Mouse (Mus musculus): Measurements from ENCODE around the gene Rsbn1l. TPM values are rescaled to one million over a fixed set of nuclear protein-coding genes. Genes with fewer than 3 reads are reported as not detected.
A peak's percentile ranks its signal among the peaks of the same experiment; 100 is the strongest.

Rsbn1l gene
- polyA plus RNA-seq, 1 experiment from 2014 or later: 5.5 TPM

GRCm38 (mm10) chr5:20906191-20906590 lies 50.0 kb downstream of the Rsbn1l start:
- Histone ChIP-seq H3K36me3 (ENCODE audit: control insufficient read depth, insufficient read depth, low read length) (peaks cover 24% of the 10 kb centered on the region), H3K4me1 (ENCODE audit: control insufficient read depth, insufficient read depth, low read length) (no peaks in the 10 kb centered on the region), H3K27ac (replicated peaks; ENCODE audit: low read depth, low read length) (no peak overlapping the region), H3K27me3 (replicated peaks; ENCODE audit: control insufficient read depth, insufficient read depth, low read length) (no peaks in the 10 kb centered on the region), H3K4me2 (ENCODE audit: low read depth, low read length) (no peak overlapping the region), H3K4me3 (ENCODE audit: low read depth, low read length) (no peak overlapping the region), H3K9me3 (ENCODE audit: control insufficient read depth, low read length) (no peaks in the 10 kb centered on the region), H3K9ac (ENCODE audit: low read depth, low read length) (no peak overlapping the region)
- 92% methylated on average over 7 of the region's 7 CpGs for WGBS
- ATAC-seq (ENCODE audit: low read depth) (no peak), DNase-seq (ENCODE audit: low spot score) (no peak)

- no peak for DNase-seq (ENCODE audit: low spot score)
- H3K9me3 ChIP-seq (ENCODE audit: control insufficient read depth, low read length): no peaks in the 10 kb centered on the region
- no peak overlapping the region for H3K4me3 ChIP-seq (ENCODE audit: low read depth, low read length)
- H3K36me3 ChIP-seq (ENCODE audit: control insufficient read depth, insufficient read depth, low read length): peaks cover 32% of the 10 kb centered on the region
- no peak overlapping the region for H3K9ac ChIP-seq (ENCODE audit: low read depth, low read length)
- H3K4me1 ChIP-seq (ENCODE audit: control insufficient read depth, insufficient read depth, low read length): no peaks in the 10 kb centered on the region
- H3K27ac ChIP-seq (replicated peaks; ENCODE audit: low read depth, low read length): no peak overlapping the region
- no peak for ATAC-seq (ENCODE audit: low read depth)
- no peak overlapping the region for H3K4me2 ChIP-seq (ENCODE audit: low read depth, low read length)
- no peaks in the 10 kb centered on the region for H3K27me3 ChIP-seq (replicated peaks; ENCODE audit: control insufficient read depth, insufficient read depth, low read length)
- WGBS: 91% methylated on average over 2 of the region's 2 CpGs
These were observed 50.8 kb downstream of the Rsbn1l start for GRCm38 (mm10) chr5:20905437-20905836.

GRCm38 (mm10) chr5:20904647-20905046 lies 51.6 kb downstream of the Rsbn1l start:
- Histone ChIP-seq H3K4me1 (ENCODE audit: control insufficient read depth, insufficient read depth, low read length) (no peaks in the 10 kb centered on the region), H3K9ac (ENCODE audit: low read depth, low read length) (no peak overlapping the region), H3K4me2 (ENCODE audit: low read depth, low read length) (no peak overlapping the region), H3K27me3 (replicated peaks; ENCODE audit: control insufficient read depth, insufficient read depth, low read length) (no peaks in the 10 kb centered on the region), H3K27ac (replicated peaks; ENCODE audit: low read depth, low read length) (no peak overlapping the region), H3K4me3 (ENCODE audit: low read depth, low read length) (no peak overlapping the region), H3K9me3 (ENCODE audit: control insufficient read depth, low read length) (no peaks in the 10 kb centered on the region), H3K36me3 (ENCODE audit: control insufficient read depth, insufficient read depth, low read length) (peaks cover 36% of the 10 kb centered on the region)
- 88% methylated on average over 2 of the region's 2 CpGs for WGBS
- DNase-seq (ENCODE audit: low spot score): no peak
- no peak for ATAC-seq (ENCODE audit: low read depth)

DNA sequence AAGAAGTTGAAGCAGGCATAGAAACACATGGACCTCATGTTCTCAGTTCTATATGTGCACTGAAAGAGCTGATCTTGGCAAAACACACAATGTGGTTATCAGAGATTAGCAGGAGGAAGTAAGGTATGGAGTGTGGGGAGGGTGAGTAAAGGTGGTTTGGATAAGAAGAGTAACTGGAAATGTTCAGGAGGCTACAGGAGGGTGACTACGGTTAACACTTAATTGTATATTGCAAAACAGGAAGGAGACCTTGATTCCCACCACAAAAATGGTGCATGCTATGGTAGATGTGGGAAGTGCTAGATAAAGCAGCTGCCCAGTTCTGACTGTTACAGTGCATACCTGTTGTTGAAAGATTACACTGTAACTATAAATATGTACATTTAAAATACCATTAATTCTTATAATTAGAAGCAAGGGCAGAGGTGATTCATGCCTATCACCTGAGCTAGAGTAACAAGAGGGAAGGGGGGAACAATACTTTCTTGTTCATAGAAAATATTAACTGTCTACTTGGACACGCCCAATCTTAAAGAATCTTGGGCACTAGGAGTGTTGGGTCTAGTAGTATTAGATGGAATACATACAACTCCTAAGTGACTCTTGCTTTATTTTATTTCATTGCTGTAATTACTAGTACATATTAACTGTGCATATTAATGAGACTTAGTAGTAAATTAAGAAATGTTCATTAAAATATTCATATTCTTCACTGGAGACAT lies 58.6 kb downstream of the Rsbn1l start:
- Histone ChIP-seq H3K36me3 (ENCODE audit: control insufficient read depth, insufficient read depth, low read length) (peaks cover 47% of the 10 kb centered on the region), H3K9ac (ENCODE audit: low read depth, low read length) (no peak overlapping the region), H3K27me3 (replicated peaks; ENCODE audit: control insufficient read depth, insufficient read depth, low read length) (no peaks in the 10 kb centered on the region), H3K4me2 (ENCODE audit: low read depth, low read length) (no peak overlapping the region), H3K9me3 (ENCODE audit: control insufficient read depth, low read length) (no peaks in the 10 kb centered on the region), H3K4me1 (ENCODE audit: control insufficient read depth, insufficient read depth, low read length) (no peaks in the 10 kb centered on the region), H3K4me3 (ENCODE audit: low read depth, low read length) (no peak overlapping the region), H3K27ac (replicated peaks; ENCODE audit: low read depth, low read length) (no peak overlapping the region)
- 86% methylated on average over 2 of the region's 2 CpGs for WGBS
- DNase-seq (ENCODE audit: low spot score) (no peak), ATAC-seq (ENCODE audit: low read depth) (no peak)

GRCm38 (mm10) chr5:20884036-20884620 lies 72.1 kb downstream of the Rsbn1l start:
- DNase-seq (ENCODE audit: low spot score) (no peak), ATAC-seq (ENCODE audit: low read depth) (no peak)
- H3K9me3 ChIP-seq (ENCODE audit: control insufficient read depth, low read length): no peaks in the 10 kb centered on the region
- 84% methylated on average over 4 of the region's 4 CpGs for WGBS
- H3K9ac ChIP-seq (ENCODE audit: low read depth, low read length): no peak overlapping the region
- no peak overlapping the region for H3K27ac ChIP-seq (replicated peaks; ENCODE audit: low read depth, low read length)
- H3K4me2 ChIP-seq (ENCODE audit: low read depth, low read length): no peak overlapping the region
- no peak overlapping the region for H3K4me3 ChIP-seq (ENCODE audit: low read depth, low read length)
- no peaks in the 10 kb centered on the region for H3K27me3 ChIP-seq (replicated peaks; ENCODE audit: control insufficient read depth, insufficient read depth, low read length)
- H3K36me3 ChIP-seq (ENCODE audit: control insufficient read depth, insufficient read depth, low read length): peaks cover 17% of the 10 kb centered on the region
- H3K4me1 ChIP-seq (ENCODE audit: control insufficient read depth, insufficient read depth, low read length): peaks cover 19% of the 10 kb centered on the region

GRCm38 (mm10) chr5:20881915-20882800 lies 74.0 kb downstream of the Rsbn1l start, which contains the start of the genes Phtf2 and Tmem60:
Phtf2 (minus strand) TSS chr5:20882124.
Tmem60 (plus strand) TSS chr5:20882191.
- Histone ChIP-seq H3K9ac (ENCODE audit: low read depth, low read length) (peak within 1 kb of the TSS; percentile 86), H3K9me3 (ENCODE audit: control insufficient read depth, low read length) (no peaks in the 10 kb centered on the region), H3K4me3 (ENCODE audit: low read depth, low read length) (peak within 1 kb of the TSS; percentile 84), H3K4me1 (ENCODE audit: control insufficient read depth, insufficient read depth, low read length) (peaks cover 19% of the 10 kb centered on the region), H3K27me3 (replicated peaks; ENCODE audit: control insufficient read depth, insufficient read depth, low read length) (no peaks in the 10 kb centered on the region), H3K4me2 (ENCODE audit: low read depth, low read length) (peak within 1 kb of the TSS; percentile 57), H3K27ac (replicated peaks; ENCODE audit: low read depth, low read length) (peak within 1 kb of the TSS; percentile 92), H3K36me3 (ENCODE audit: control insufficient read depth, insufficient read depth, low read length) (peaks cover 9% of the 10 kb centered on the region; the same call in 1 of the 2 replicates)
- peak; percentile 100 for DNase-seq (ENCODE audit: low spot score)
- peak; percentile 99 for ATAC-seq (ENCODE audit: low read depth)
- WGBS: under 1% methylated on average over 37 of the region's 94 CpGs

DNA sequence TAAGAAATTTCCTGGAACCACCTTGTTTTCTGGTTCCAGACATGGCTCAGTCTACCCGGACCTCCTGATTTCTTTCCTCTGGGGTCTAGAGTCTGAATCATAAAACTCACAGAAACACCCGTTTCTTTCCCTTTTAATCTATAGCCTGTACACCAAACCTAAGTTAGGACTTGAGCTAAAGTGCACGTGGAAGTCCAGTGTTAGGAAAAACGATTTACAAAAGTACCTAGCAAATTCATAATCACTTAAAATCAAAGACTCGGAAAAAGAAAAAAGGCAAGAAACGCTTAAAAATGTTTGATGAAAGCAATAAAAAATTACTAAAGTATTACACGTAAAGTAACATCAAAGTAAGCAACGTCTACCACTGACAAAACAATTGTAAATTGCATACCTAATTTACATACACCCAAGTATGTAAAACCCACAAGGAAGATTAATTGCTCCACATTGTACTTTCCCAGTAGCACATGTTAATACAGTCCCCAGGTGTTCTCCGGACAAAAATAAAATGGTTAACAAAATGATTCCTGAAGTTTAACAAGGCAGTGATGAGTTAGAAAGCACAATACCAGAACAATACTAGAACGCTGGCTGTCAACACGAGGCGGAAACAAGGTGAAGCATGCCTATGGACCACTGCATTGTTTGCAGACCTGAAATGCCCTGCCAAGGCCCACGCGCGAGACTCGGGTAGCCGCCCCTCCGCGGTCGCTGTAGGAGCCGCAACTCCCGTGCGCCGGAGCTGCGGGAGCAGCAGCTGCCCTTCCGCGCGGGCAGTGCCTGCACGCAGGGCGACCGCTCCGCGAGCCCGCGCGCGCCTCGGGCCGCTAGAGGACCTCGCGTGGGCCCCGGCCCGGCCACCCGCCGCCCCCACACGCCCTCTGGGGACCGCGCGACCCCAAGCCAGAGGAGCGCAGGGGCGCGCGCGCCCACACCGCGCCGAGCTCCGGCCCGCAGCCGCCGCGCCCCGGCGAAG lies 75.1 kb downstream of the Rsbn1l start:
- Histone ChIP-seq H3K4me2 (ENCODE audit: low read depth, low read length) (peak overlapping the region; percentile 57), H3K27me3 (replicated peaks; ENCODE audit: control insufficient read depth, insufficient read depth, low read length) (no peaks in the 10 kb centered on the region), H3K4me1 (ENCODE audit: control insufficient read depth, insufficient read depth, low read length) (peaks cover 19% of the 10 kb centered on the region), H3K4me3 (ENCODE audit: low read depth, low read length) (peak overlapping the region; percentile 84), H3K9me3 (ENCODE audit: control insufficient read depth, low read length) (no peaks in the 10 kb centered on the region), H3K9ac (ENCODE audit: low read depth, low read length) (peak overlapping the region; percentile 86), H3K27ac (replicated peaks; ENCODE audit: low read depth, low read length) (peak overlapping the region; percentile 92), H3K36me3 (ENCODE audit: control insufficient read depth, insufficient read depth, low read length) (peaks cover 4% of the 10 kb centered on the region; the same call in 1 of the 2 replicates)
- 2% methylated on average over 32 of the region's 64 CpGs for WGBS
- peak; percentile 63 for DNase-seq (ENCODE audit: low spot score)
- no peak; the same call in 1 of the 2 replicates for ATAC-seq (ENCODE audit: low read depth)
